8 mouse cellular contexts compared by ENCODE assay signal in the genomic region with DNA sequence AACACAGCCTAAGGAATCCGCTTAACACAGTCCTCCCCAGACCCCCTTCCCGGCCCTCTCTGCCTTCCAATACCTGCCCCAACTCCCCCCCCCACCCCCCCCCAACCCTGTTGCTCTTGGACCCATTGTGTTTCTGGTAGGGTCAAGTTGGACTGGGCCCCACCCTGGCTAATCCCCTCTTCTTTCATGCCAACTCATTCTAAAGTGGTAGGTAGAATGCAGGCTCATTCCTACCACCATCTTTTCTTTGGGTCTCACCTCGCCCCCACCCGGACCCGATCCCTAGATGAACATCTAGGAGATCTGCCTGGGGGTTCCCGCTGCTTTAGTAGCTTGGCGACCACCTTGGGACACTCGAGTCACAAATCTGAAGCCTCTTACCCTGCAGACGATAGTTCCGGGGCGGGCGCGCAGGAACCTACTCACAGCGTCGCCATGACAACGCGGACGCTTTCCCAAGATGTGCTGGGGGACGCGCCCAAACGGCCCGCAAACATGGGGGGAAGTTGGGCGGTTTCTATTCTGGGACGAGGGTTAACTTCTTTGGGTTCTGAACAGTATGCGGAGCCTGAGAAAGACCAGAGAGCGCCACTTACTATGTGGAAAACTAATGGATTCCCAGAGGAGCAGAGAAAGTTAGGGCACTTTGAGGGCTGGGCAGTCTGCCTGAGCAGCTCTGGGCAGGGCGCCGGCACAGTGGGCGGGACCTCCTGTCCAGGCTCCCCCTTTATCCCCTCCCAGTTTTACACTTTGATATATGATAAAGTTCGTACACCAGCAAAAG. TPM values are rescaled to one million over a fixed set of nuclear protein-coding genes. Genes with fewer than 3 reads are reported as not detected.
DNase-seq lines count a peak whose midpoint lies in the region; ATAC-seq lines count a peak whose summit lies in the region.

A gene (minus strand): TSS at position 437 of the 784 bp plus-strand sequence.

- peak within 1 kb of the TSS; percentile 60 for H3K4me2 ChIP-seq in forebrain, embryonic 14.5 days (ENCODE audit: low read length)
- peak within 1 kb of the TSS; percentile 72 for H3K4me2 ChIP-seq in lung, embryonic 15.5 days

- H3K36me3 ChIP-seq in forebrain, embryonic 14.5 days (ENCODE audit: control insufficient read depth, insufficient read depth, low read length) = no peaks in the 10 kb centered on the region
- H3K36me3 ChIP-seq in hindbrain, embryonic 10.5 days = no peaks in the 10 kb centered on the region
- H3K36me3 ChIP-seq in lung, embryonic 15.5 days = no peaks in the 10 kb centered on the region

- DNase-seq in urinary bladder, adult 18-20 months (ENCODE audit: low spot score in 2 of 2) = peak; percentile 15 to 19
- no peak for DNase-seq in urinary bladder, postnatal 10 days (ENCODE audit: low spot score)
- peak; percentile 84 for DNase-seq in forebrain, embryonic 14.5 days (ENCODE audit: low spot score)
- peak; percentile 80 for DNase-seq in hindbrain, embryonic 10.5 days (ENCODE audit: low spot score)
- peak; percentile 57 to 68 for DNase-seq in layer of hippocampus, postnatal 10 days (ENCODE audit: low spot score in 2 of 2)
- peak; percentile 47 for DNase-seq in ovary, postnatal 14 days (ENCODE audit: low spot score)
- peak; percentile 51 for DNase-seq in urinary bladder, postnatal 14 days (ENCODE audit: low spot score)

- peak; percentile 92 for ATAC-seq in forebrain, embryonic 14.5 days
- ATAC-seq in lung, embryonic 15.5 days (ENCODE audit: borderline replicate concordance, extremely low read depth, low FRiP score, low TSS enrichment) = peak; percentile 95

- peak within 1 kb of the TSS; percentile 29 for H3K4me3 ChIP-seq in forebrain, embryonic 14.5 days (ENCODE audit: low read depth, low read length)
- peak within 1 kb of the TSS; percentile 60 for H3K4me3 ChIP-seq in hindbrain, embryonic 10.5 days
- peak within 1 kb of the TSS; percentile 51 for H3K4me3 ChIP-seq in lung, embryonic 15.5 days

- no peaks in the 10 kb centered on the region for H3K9me3 ChIP-seq in forebrain, embryonic 14.5 days (replicated peaks; ENCODE audit: control insufficient read depth, low read length)
- H3K9me3 ChIP-seq in hindbrain, embryonic 10.5 days = no peaks in the 10 kb centered on the region
- H3K9me3 ChIP-seq in lung, embryonic 15.5 days = no peaks in the 10 kb centered on the region

- H3K27me3 ChIP-seq in forebrain, embryonic 14.5 days (replicated peaks; ENCODE audit: control insufficient read depth, insufficient read depth, low read length) = no peaks in the 10 kb centered on the region
- H3K27me3 ChIP-seq in hindbrain, embryonic 10.5 days (ENCODE audit: insufficient read depth, poor library complexity, severe bottlenecking) = no peaks in the 10 kb centered on the region
- no peaks in the 10 kb centered on the region for H3K27me3 ChIP-seq in lung, embryonic 15.5 days

- H3K4me1 ChIP-seq in forebrain, embryonic 14.5 days (ENCODE audit: control insufficient read depth, insufficient read depth, low read length) = 0 out of 2 replicates have a peak, but pooled peaks cover 5% of the 10 kb centered on the region
- H3K4me1 ChIP-seq in hindbrain, embryonic 10.5 days (replicated peaks) = peaks cover 13% of the 10 kb centered on the region
- no peaks in the 10 kb centered on the region for H3K4me1 ChIP-seq in lung, embryonic 15.5 days

- WGBS in forebrain, embryonic 14.5 days = 6% methylated on average over 30 of the region's 30 CpGs
- 6% methylated on average over 30 of the region's 30 CpGs for WGBS in hindbrain, embryonic 10.5 days
- 4% methylated on average over 30 of the region's 30 CpGs for WGBS in lung, embryonic 15.5 days

- no peak within 1 kb of the TSS for H3K9ac ChIP-seq in forebrain, embryonic 14.5 days (ENCODE audit: low read length)
- H3K9ac ChIP-seq in lung, embryonic 15.5 days = peak within 1 kb of the TSS; percentile 39

- no peak within 1 kb of the TSS for H3K27ac ChIP-seq in forebrain, embryonic 14.5 days (ENCODE audit: low read depth, low read length)
- H3K27ac ChIP-seq in hindbrain, embryonic 10.5 days = 0 out of 2 replicates have a peak within 1 kb of the TSS, but pooled peaks have one; percentile 18
- no peak within 1 kb of the TSS for H3K27ac ChIP-seq in lung, embryonic 15.5 days

RNA-seq across cellular contexts. Expression of the gene that starts here (rescaled TPM):
- polyA plus RNA-seq in forebrain, embryonic 14.5 days (2014; fragmentation: Nextera tagmentation; extraction: Ambion mirVana) = 0.15 and 0.48 TPM in 2 replicates
- polyA plus RNA-seq in hindbrain, embryonic 10.5 days (2016; fragmentation: Nextera tagmentation; extraction: Ambion mirVana) = 0.37 and 0.52 TPM in 2 replicates
- total RNA-seq in layer of hippocampus, postnatal 10 days (2021) = under 1 TPM; 0.36 to 0.39 TPM
- 0.34 and 0.39 TPM in 2 replicates for polyA plus RNA-seq in lung, embryonic 15.5 days (2015; fragmentation: Nextera tagmentation; extraction: Ambion mirVana)

Comparison
In these comparisons a context has a peak if more than half of its experiments do, and no peak if none do; other contexts are left out.
1. Peak in DNase-seq, ATAC-seq, H3K4me3 ChIP-seq and H3K4me2 ChIP-seq in forebrain, embryonic 14.5 days; RNA of the gene not detected or under 1 TPM.
2. Peak in DNase-seq, H3K4me3 ChIP-seq and H3K27ac ChIP-seq in hindbrain, embryonic 10.5 days; RNA of the gene not detected or under 1 TPM.
3. Peak in DNase-seq in layer of hippocampus, postnatal 10 days; RNA of the gene not detected or under 1 TPM.
4. Peak in ATAC-seq, H3K4me3 ChIP-seq, H3K9ac ChIP-seq and H3K4me2 ChIP-seq in lung, embryonic 15.5 days; RNA of the gene not detected or under 1 TPM.